25 mouse cellular contexts compared by ENCODE assay signal in the genomic region with DNA sequence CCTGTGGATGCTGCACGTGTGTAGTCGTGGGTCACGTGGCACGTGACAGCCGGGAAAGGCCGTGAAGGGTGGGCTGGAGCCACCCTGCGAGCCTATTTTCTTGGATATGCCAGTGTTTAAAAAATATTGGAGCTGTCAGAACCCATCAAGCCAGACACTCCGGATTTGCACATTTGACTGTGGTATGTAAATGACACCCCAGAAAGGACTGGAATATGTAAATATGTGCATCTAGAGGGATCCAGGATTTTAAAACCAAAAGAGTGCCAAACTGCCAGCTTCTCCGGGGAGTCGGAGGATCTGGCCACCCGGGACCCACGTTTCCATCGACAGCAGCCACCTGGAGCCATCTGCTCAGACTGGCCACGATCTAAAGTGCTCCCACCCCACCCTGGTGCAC. TPM values are rescaled to one million over a fixed set of nuclear protein-coding genes. Genes with fewer than 3 reads are reported as not detected.
A peak's percentile ranks its signal among the peaks of the same experiment; 100 is the strongest.
DNase-seq lines count a peak whose midpoint lies in the region; ATAC-seq and TF ChIP-seq lines count a peak whose summit lies in the region.
"Had no signal": no experiment of that assay in that cellular context is flagged by ENCODE, and none has a peak within 500 bp of the region (broad histone marks: within the 10 kb centered on the region; RNA-seq: fewer than 3 reads in every experiment).

No protein-coding gene starts in this region.

- no peak for TF ChIP-seq CTCF in MEL (IDR thresholded peaks at IDR 0.05 in 2 of 3, conservative IDR thresholded peaks at IDR 0.05 in 1 of 3; ENCODE audit: control insufficient read depth in 1 of 3, insufficient read depth in 1 of 3, low read depth in 2 of 3, low read length in 3 of 3, poor library complexity in 1 of 3, severe bottlenecking in 1 of 3)
- no peak for TF ChIP-seq CTCF in cortical plate, adult 2 months (IDR thresholded peaks at IDR 0.05; ENCODE audit: extremely low read depth, insufficient read depth, low read length)

- 73% methylated on average over 14 of the region's 14 CpGs for WGBS in midbrain, embryonic 14.5 days
- 91% methylated on average over 14 of the region's 14 CpGs for WGBS in midbrain, embryonic 10.5 days
- WGBS in neural tube, embryonic 15.5 days = 74% methylated on average over 14 of the region's 14 CpGs

- TF ChIP-seq RAD21 in MEL (IDR thresholded peaks at IDR 0.05; ENCODE audit: low read depth, low read length) = no peak

- 0 out of 2 replicates have a peak overlapping the region, but pooled peaks have one; percentile 20 for H3K27ac ChIP-seq in midbrain, embryonic 14.5 days (replicated peaks; ENCODE audit: low read depth, low read length)
- no peak overlapping the region for H3K27ac ChIP-seq in midbrain, embryonic 10.5 days (replicated peaks)
- H3K27ac ChIP-seq in MEL (ENCODE audit: control insufficient read depth, low read depth, low read length) = no peak overlapping the region
- peak overlapping the region; percentile 59; the same call in 1 of the 2 replicates for H3K27ac ChIP-seq in cortical plate, adult 2 months (ENCODE audit: insufficient read depth, low read length)
- H3K27ac ChIP-seq in neural tube, embryonic 15.5 days (replicated peaks) = no peak overlapping the region
- H3K27ac ChIP-seq: heart, embryonic 13.5 days; kidney, postnatal 0 days; liver, embryonic 14.5 days; macrophage had no signal

- no peak overlapping the region for H3K4me3 ChIP-seq in midbrain, embryonic 14.5 days (replicated peaks; ENCODE audit: low read depth, low read length)
- no peak overlapping the region for H3K4me3 ChIP-seq in midbrain, embryonic 10.5 days
- H3K4me3 ChIP-seq in MEL (ENCODE audit: control insufficient read depth in 1 of 2, insufficient read depth in 1 of 2, low read depth in 2 of 2, low read length in 2 of 2) = no peak overlapping the region
- no peak overlapping the region for H3K4me3 ChIP-seq in cortical plate, adult 2 months (ENCODE audit: insufficient read depth, low read length)
- H3K4me3 ChIP-seq in neural tube, embryonic 15.5 days (replicated peaks) = no peak overlapping the region
- H3K4me3 ChIP-seq: heart, embryonic 13.5 days had no signal

- peaks cover 14% of the 10 kb centered on the region for H3K4me1 ChIP-seq in midbrain, embryonic 14.5 days (ENCODE audit: control insufficient read depth, insufficient read depth, low read length)
- peaks cover 22% of the 10 kb centered on the region for H3K4me1 ChIP-seq in midbrain, embryonic 10.5 days
- no peaks in the 10 kb centered on the region for H3K4me1 ChIP-seq in MEL (ENCODE audit: control insufficient read depth in 1 of 2, insufficient read depth in 2 of 2, low read length in 2 of 2)
- H3K4me1 ChIP-seq in cortical plate, adult 2 months (ENCODE audit: control insufficient read depth, insufficient read depth, low read length) = peaks cover 3% of the 10 kb centered on the region
- H3K4me1 ChIP-seq in neural tube, embryonic 15.5 days = peaks cover 9% of the 10 kb centered on the region; the same call in 1 of the 2 replicates
- H3K4me1 ChIP-seq: heart, embryonic 13.5 days had no signal

- no peak overlapping the region for H3K4me2 ChIP-seq in midbrain, embryonic 14.5 days (ENCODE audit: low read length)
- H3K4me2 ChIP-seq in neural tube, embryonic 15.5 days = no peak overlapping the region
- H3K4me2 ChIP-seq: heart, embryonic 13.5 days had no signal

- TF ChIP-seq EP300 in MEL (IDR thresholded peaks at IDR 0.05; ENCODE audit: low read depth in 1 of 2, low read length in 2 of 2) = no peak

- no peak overlapping the region for H3K9ac ChIP-seq in midbrain, embryonic 14.5 days (replicated peaks; ENCODE audit: low read length)
- no peak overlapping the region for H3K9ac ChIP-seq in MEL (ENCODE audit: control insufficient read depth, low read depth, low read length, poor library complexity, severe bottlenecking)
- no peak overlapping the region for H3K9ac ChIP-seq in neural tube, embryonic 15.5 days (replicated peaks)
- H3K9ac ChIP-seq: heart, embryonic 13.5 days; liver, embryonic 14.5 days had no signal

- peak; percentile 53 for ATAC-seq in frontal cortex, adult (ENCODE audit: low TSS enrichment)
- ATAC-seq in midbrain, embryonic 14.5 days (ENCODE audit: low FRiP score, low TSS enrichment) = no peak
- ATAC-seq in neural tube, embryonic 15.5 days (ENCODE audit: low FRiP score) = no peak
- ATAC-seq: intestine, embryonic 16.5 days had no signal

- H3K9me3 ChIP-seq in midbrain, embryonic 14.5 days (ENCODE audit: control insufficient read depth, low read length) = no peaks in the 10 kb centered on the region
- H3K9me3 ChIP-seq in midbrain, embryonic 10.5 days (replicated peaks) = no peaks in the 10 kb centered on the region
- no peaks in the 10 kb centered on the region for H3K9me3 ChIP-seq in MEL (replicated peaks; ENCODE audit: insufficient read depth, low read length)
- no peaks in the 10 kb centered on the region for H3K9me3 ChIP-seq in neural tube, embryonic 15.5 days (replicated peaks)
- H3K9me3 ChIP-seq: heart, embryonic 13.5 days had no signal

- DNase-seq in frontal cortex, postnatal 25 days (ENCODE audit: low spot score in 2 of 2) = no peak
- DNase-seq in midbrain, embryonic 14.5 days = no peak
- DNase-seq in midbrain, embryonic 10.5 days (ENCODE audit: low spot score) = no peak
- DNase-seq in MEL (ENCODE audit: low read depth, low spot score) = no peak
- DNase-seq: adrenal gland, postnatal 14 days; B cell, adult 2 months; cerebellum, adult 11-12 months; cerebellum, adult 9-11 months; gastrocnemius, postnatal 10 days; heart, postnatal 10 days; kidney, adult 8-10 months; layer of hippocampus, postnatal 36 days; liver; lung, adult 2 months; lung, postnatal 10 days; right cerebral cortex, adult 18-20 months; thymus, postnatal 4 days had no signal

- no peaks in the 10 kb centered on the region for H3K79me2 ChIP-seq in MEL (ENCODE audit: control insufficient read depth, insufficient read depth, low read length, poor library complexity)

- H3K36me3 ChIP-seq in midbrain, embryonic 14.5 days (ENCODE audit: control insufficient read depth, insufficient read depth, low read length) = no peaks in the 10 kb centered on the region
- no peaks in the 10 kb centered on the region for H3K36me3 ChIP-seq in midbrain, embryonic 10.5 days
- no peaks in the 10 kb centered on the region for H3K36me3 ChIP-seq in MEL (ENCODE audit: control insufficient read depth in 1 of 2, insufficient read depth in 2 of 2, low read length in 2 of 2)
- H3K36me3 ChIP-seq in neural tube, embryonic 15.5 days = no peaks in the 10 kb centered on the region
- H3K36me3 ChIP-seq: heart, embryonic 13.5 days had no signal

- no peak for TF ChIP-seq POLR2A in MEL (IDR thresholded peaks at IDR 0.05; ENCODE audit: control insufficient read depth in 1 of 2, insufficient read depth in 1 of 2, low read depth in 1 of 2, low read length in 2 of 2, poor library complexity in 1 of 2)
- TF ChIP-seq POLR2A in cortical plate, adult 2 months (IDR thresholded peaks at IDR 0.05; ENCODE audit: extremely low read depth, insufficient read depth, low read length) = no peak

- H3K27me3 ChIP-seq in midbrain, embryonic 14.5 days (ENCODE audit: control insufficient read depth, insufficient read depth, low read length) = no peaks in the 10 kb centered on the region
- no peaks in the 10 kb centered on the region for H3K27me3 ChIP-seq in midbrain, embryonic 10.5 days (ENCODE audit: low read depth, poor library complexity, severe bottlenecking)
- no peaks in the 10 kb centered on the region for H3K27me3 ChIP-seq in MEL (ENCODE audit: control insufficient read depth in 1 of 2, insufficient read depth in 2 of 2, low read length in 2 of 2)
- H3K27me3 ChIP-seq in neural tube, embryonic 15.5 days (replicated peaks) = no peaks in the 10 kb centered on the region

TF ChIP-seq in MEL, 35 proteins besides CTCF, POLR2A, EP300 and RAD21:
- TF ChIP-seq TAL1 (IDR thresholded peaks at IDR 0.05; ENCODE audit: low read length) (no peak), UBTF (IDR thresholded peaks at IDR 0.05; ENCODE audit: borderline replicate concordance, insufficient read depth, low read depth, low read length) (no peak), USF1 (IDR thresholded peaks at IDR 0.05; ENCODE audit: low read depth, low read length) (peak; percentile 32; the same call in 1 of the 2 replicates)
TF ChIP-seq in MEL: peak in this region for 1.

RNA-seq across cellular contexts. Expression of gene Pheta1, which starts 56.0 kb away (rescaled TPM):
- polyA plus RNA-seq in midbrain, embryonic 14.5 days (2014; fragmentation: Nextera tagmentation; extraction: Ambion mirVana) = 36.8 and 40.1 TPM in 2 replicates
- 46.7 and 52.9 TPM in 2 replicates for polyA plus RNA-seq in midbrain, embryonic 10.5 days (2016; fragmentation: Nextera tagmentation; extraction: Ambion mirVana)
- total RNA-seq in MEL (2012; rRNA removed) = 6.6 and 8.1 TPM in 2 replicates
- 1 to 10 TPM in 1 of 2 experiments, not detected in 1; 8.8 TPM for polyA plus RNA-seq in MEL (2012; ENCODE audit: insufficient read depth in 1 of 2, insufficient read length in 2 of 2, low read depth in 1 of 2, low replicate concordance in 2 of 2, missing spikeins in 1 of 2)
- 12.9 and 13.2 TPM in 2 replicates for polyA plus RNA-seq in cortical plate, adult 2 months (2012; rRNA removed)
- 33.0 and 34.7 TPM in 2 replicates for polyA plus RNA-seq in neural tube, embryonic 15.5 days (2015; fragmentation: Nextera tagmentation; extraction: Ambion mirVana)

Comparison
In these comparisons a context has a peak if more than half of its experiments do, and no peak if none do; other contexts are left out.
1. H3K27ac ChIP-seq: peak in midbrain, embryonic 14.5 days (single experiment) and cortical plate, adult 2 months (single experiment); none in midbrain, embryonic 10.5 days (single experiment), MEL (single experiment) and neural tube, embryonic 15.5 days (single experiment).